Mouse (Mus musculus) heart, embryonic 14.5 days (tissue): Measurements from ENCODE around the gene Hist1h4i. TPM values are rescaled to one million over a fixed set of nuclear protein-coding genes. Genes with fewer than 3 reads are reported as not detected.
"Not testable (repeated sequence)": the region's sequence is repeated elsewhere in the genome, so short reads cannot be mapped to it uniquely, and the experiment has no call there.

Source experiments
- ATAC-seq: fragments of 200-750 bp; cut with Nextera tagmentation; 2 replicates; pipeline ENCODE4 v1.8.0; 2017; ENCODE audit warnings: low read depth, moderate TSS enrichment; ENCODE audit not compliant: insufficient number of reproducible peaks, insufficient read depth, low FRiP score
- H3K27ac ChIP-seq, 2 experiments: fragments of 200-500 bp in 1 of 2; fragments of 300-500 bp in 1 of 2; sonication (generic) in 1 of 2; replicated peaks in 1 of 2; 2 replicates each; pipeline ENCODE4 v1.5.1; 2012 to 2014; ENCODE audit warnings: low read depth in 2 of 2, low read length in 2 of 2, control low read depth in 1 of 2, mild to moderate bottlenecking in 1 of 2, mixed read lengths in 1 of 2; ENCODE audit not compliant: control insufficient read depth in 1 of 2, insufficient read depth in 1 of 2
- H3K27me3 ChIP-seq: fragments of 300-500 bp; sonication (generic); 2 replicates; pipeline ENCODE4 v1.6.1; 2014; ENCODE audit warnings: mild to moderate bottlenecking, low read length, control low read depth; ENCODE audit not compliant: control insufficient read depth, insufficient read depth
- H3K36me3 ChIP-seq: fragments of 300-500 bp; sonication (generic); 2 replicates; pipeline ENCODE4 v1.6.1; 2014; ENCODE audit warnings: mild to moderate bottlenecking, control low read depth, low read length, mixed read lengths; ENCODE audit not compliant: control insufficient read depth, insufficient read depth
- H3K4me1 ChIP-seq, 2 experiments: fragments of 200-500 bp in 1 of 2; fragments of 300-500 bp in 1 of 2; sonication (generic) in 1 of 2; 2 replicates each; pipeline ENCODE4 v1.6.1; 2012 to 2014; ENCODE audit warnings: low read length in 2 of 2, control low read depth in 1 of 2, mixed read lengths in 1 of 2; ENCODE audit not compliant: control insufficient read depth in 2 of 2, insufficient read depth in 2 of 2
- H3K4me2 ChIP-seq: fragments of 300-500 bp; sonication (generic); 2 replicates; pipeline ENCODE4 v1.6.1; 2014; ENCODE audit warnings: mild to moderate bottlenecking, low read length
- H3K4me3 ChIP-seq, 2 experiments: fragments of 200-500 bp in 1 of 2; fragments of 300-500 bp in 1 of 2; sonication (generic) in 1 of 2; 2 replicates each; pipeline ENCODE4 v1.5.1; 2012 to 2014; ENCODE audit warnings: low read length in 2 of 2, mild to moderate bottlenecking in 2 of 2, control low read depth in 1 of 2, low read depth in 1 of 2, moderate library complexity in 1 of 2; ENCODE audit not compliant: control insufficient read depth in 1 of 2, insufficient read depth in 1 of 2
- H3K9ac ChIP-seq: fragments of 300-500 bp; sonication (generic); 2 replicates; pipeline ENCODE4 v1.6.1; 2014; ENCODE audit warnings: mild to moderate bottlenecking, low read length
- H3K9me3 ChIP-seq: fragments of 300-500 bp; sonication (generic); 2 replicates; pipeline ENCODE4 v1.6.1; 2016; ENCODE audit warnings: low read length, control low read depth; ENCODE audit not compliant: control insufficient read depth
- WGBS: fragments of 180-500 bp; shearing (Covaris S2); extraction: QIAGEN DNeasy Blood & Tissue Kit; methylation state at CpG from one replicate; pipeline ENCODE4 v1.1.7; 2014; 5-methylcytosine and 5-hydroxymethylcytosine counted together
- polyA plus RNA-seq: library from polyadenylated mRNA; unstranded; fragments of >200 nt; fragmentation: Nextera tagmentation; extraction: Ambion mirVana; gene quantifications from 2 replicates; pipeline ENCODE4 v1.2.1, GENCODE M21; 2014

Hist1h4i gene
- polyA plus RNA-seq, 1 experiment from 2014 or later: 9.3 TPM

- peak overlapping the region; percentile 68 to 79; a peak in 3 of 4 replicates for H3K27ac ChIP-seq
- ATAC-seq: no peak
- H3K27me3 ChIP-seq: no peaks in the 10 kb centered on the region
- H3K36me3 ChIP-seq: no peaks in the 10 kb centered on the region
- H3K9ac ChIP-seq: peak overlapping the region; percentile 80
- peak overlapping the region; percentile 56 to 58 for H3K4me3 ChIP-seq
- WGBS: under 1% methylated on average over 14 of the region's 14 CpGs
- no peaks in the 10 kb centered on the region for H3K9me3 ChIP-seq
- H3K4me1 ChIP-seq: peaks cover 2 to 7% of the 10 kb centered on the region in 2 experiments; a peak in 3 of 4 replicates
- peak overlapping the region; percentile 77 for H3K4me2 ChIP-seq
These were observed 8.7 kb upstream of the Hist1h4i start for GRCm38 (mm10) chr13:22049737-22050440.

- peaks cover 2 to 7% of the 10 kb centered on the region in 2 experiments for H3K4me1 ChIP-seq
- no peaks in the 10 kb centered on the region for H3K9me3 ChIP-seq
- no peak overlapping the region for H3K27ac ChIP-seq
- no peak for ATAC-seq
- H3K27me3 ChIP-seq: no peaks in the 10 kb centered on the region
- no peaks in the 10 kb centered on the region for H3K36me3 ChIP-seq
- 80% methylated on average over 2 of the region's 2 CpGs for WGBS
- H3K9ac ChIP-seq: no peak overlapping the region
- H3K4me3 ChIP-seq: no peak overlapping the region
- no peak overlapping the region for H3K4me2 ChIP-seq
These were observed 7.9 kb upstream of the Hist1h4i start for GRCm38 (mm10) chr13:22049041-22049440.

GRCm38 (mm10) chr13:22045311-22045710 lies 4.1 kb upstream of the Hist1h4i start:
- WGBS: 54% methylated on average over 2 of the region's 2 CpGs
- H3K4me1 ChIP-seq: peaks cover 4 to 18% of the 10 kb centered on the region in 2 experiments

GRCm38 (mm10) chr13:22044432-22045155 lies 3.4 kb upstream of the Hist1h4i start:
- ATAC-seq: no peak
- no peaks in the 10 kb centered on the region for H3K9me3 ChIP-seq
- no peaks in the 10 kb centered on the region for H3K27me3 ChIP-seq
- H3K36me3 ChIP-seq: no peaks in the 10 kb centered on the region
- WGBS: 91% methylated on average over 6 of the region's 6 CpGs
- H3K27ac ChIP-seq: no peak overlapping the region
- H3K4me2 ChIP-seq: 0 out of 2 replicates have a peak overlapping the region, but pooled peaks have one; percentile 70
- no peak overlapping the region for H3K9ac ChIP-seq
- H3K4me1 ChIP-seq: peaks cover 2 to 21% of the 10 kb centered on the region in 2 experiments
- no peak overlapping the region for H3K4me3 ChIP-seq

More at GRCm38 (mm10) chr13:22045311-22045710, 4.1 kb upstream of the Hist1h4i start:
- Histone ChIP-seq H3K27ac (no peak overlapping the region), H3K36me3 (no peaks in the 10 kb centered on the region), H3K9me3 (no peaks in the 10 kb centered on the region), H3K27me3 (no peaks in the 10 kb centered on the region), H3K4me2 (no peak overlapping the region), H3K9ac (no peak overlapping the region), H3K4me3 (no peak overlapping the region)
- ATAC-seq: no peak

GRCm38 (mm10) chr13:22043503-22044431 lies 2.6 kb upstream of the Hist1h4i start:
- Histone ChIP-seq H3K36me3 (no peaks in the 10 kb centered on the region), H3K4me3 (peak overlapping the region; percentile 40 to 42), H3K27ac (peak overlapping the region; percentile 83 to 85), H3K9me3 (no peaks in the 10 kb centered on the region), H3K27me3 (no peaks in the 10 kb centered on the region), H3K4me2 (peak overlapping the region; percentile 70), H3K9ac (peak overlapping the region; percentile 66), H3K4me1 (peaks cover 2 to 20% of the 10 kb centered on the region in 2 experiments; a peak in 3 of 4 replicates)
- no peak for ATAC-seq
- WGBS: under 1% methylated on average over 10 of the region's 14 CpGs

GRCm38 (mm10) chr13:22042568-22043502 lies 1.7 kb upstream of the Hist1h4i start, which contains the start of the genes Hist1h2ag and Hist1h2bj:
Gene Hist1h2ag, minus strand, starts transcription at chr13:22042944.
Gene Hist1h2bj, plus strand, starts transcription at chr13:22043214.
- Histone ChIP-seq H3K4me1 (peaks cover 2 to 20% of the 10 kb centered on the region in 2 experiments; a peak in 3 of 4 replicates), H3K27ac (peak within 1 kb of the TSS; percentile 88 to 96), H3K4me3 (peak within 1 kb of the TSS; percentile 40 to 47), H3K4me2 (peak within 1 kb of the TSS; percentile 70), H3K9ac (peak within 1 kb of the TSS; percentile 72)
- peak; percentile 88 for ATAC-seq
- not testable (repeated sequence) for H3K9me3 ChIP-seq, H3K36me3 ChIP-seq, H3K27me3 ChIP-seq
- WGBS: under 1% methylated on average over 39 of the region's 80 CpGs
